Mouse (Mus musculus) Patski (cell line): ENCODE measurements around the gene Capns1. TPM values are rescaled to one million over a fixed set of nuclear protein-coding genes. Genes with fewer than 3 reads are reported as not detected.

Experiments
- ATAC-seq: fragments of 100-300 bp; one replicate; pipeline ENCODE4 v1.8.0; 2021
- CTCF ChIA-PET: fragments of 350-600 bp; sonication (Branson Sonifier 250); formaldehyde crosslinking; loops from one replicate; lab custom pipeline; 2022; ENCODE audit warnings: inconsistent platforms; lab: Charles Lee
- POLR2A ChIA-PET: fragments of 350-600 bp; sonication (Branson Sonifier 250); formaldehyde crosslinking; loops from one replicate; lab custom pipeline; 2022; ENCODE audit warnings: antibody characterized with exemption, inconsistent platforms; lab: Charles Lee
- DNase-seq: peaks from one replicate; pipeline ENCODE4 v3.0.0-alpha.2; 2011; ENCODE audit warnings: low read depth, low spot score
- H3K27me3 ChIP-seq: fragments of 371-371 bp; one replicate; pipeline ENCODE4 v1.5.1; 2021
- CTCF ChIP-seq: fragments of 100-300 bp; IDR thresholded peaks from one replicate; pipeline ENCODE4 v1.5.1; 2021
- in situ Hi-C: fragments of 300-500 bp; cut with MboI; formaldehyde crosslinking; loops from 3 replicates; pipeline ENCODE4 v1.11.1; 2018; ENCODE audit warnings: low pct_unique_long_range_greater_than_20kb, mixed read lengths
- polyA plus RNA-seq: library from polyadenylated mRNA; unstranded; gene quantifications from one replicate; pipeline ENCODE4 v1.2.3, GENCODE M21; 2021

Capns1 gene
- polyA plus RNA-seq, 1 experiment from 2014 or later: 456 TPM

DNA sequence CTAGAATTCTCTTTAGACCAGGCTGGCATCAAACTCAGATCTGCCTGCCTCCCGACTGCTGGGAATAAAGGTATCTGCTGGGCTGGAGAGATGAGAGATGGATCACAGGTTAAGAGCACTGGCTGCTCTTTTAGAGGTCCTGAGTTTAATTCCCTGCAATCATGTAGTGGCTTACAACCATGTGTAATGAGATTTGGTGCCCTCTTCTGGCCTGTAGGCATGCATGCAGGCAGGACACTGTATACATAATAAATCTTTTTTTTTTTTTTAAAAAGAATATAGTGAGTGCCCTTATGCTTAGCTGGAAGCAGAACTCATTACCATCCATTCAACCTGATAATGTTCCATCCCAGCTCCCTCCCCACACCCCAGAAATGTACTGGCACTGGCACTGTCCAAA, 44.6 kb downstream of the Capns1 start:
- CTCF ChIA-PET: no interaction called here
- no peak for ATAC-seq
- POLR2A ChIA-PET: no interaction called here
- H3K27me3 ChIP-seq: no peaks in the 10 kb centered on the region
- TF ChIP-seq CTCF: peak; percentile 16
- DNase-seq: no peak
- in situ Hi-C loops: no loop called here

DNA sequence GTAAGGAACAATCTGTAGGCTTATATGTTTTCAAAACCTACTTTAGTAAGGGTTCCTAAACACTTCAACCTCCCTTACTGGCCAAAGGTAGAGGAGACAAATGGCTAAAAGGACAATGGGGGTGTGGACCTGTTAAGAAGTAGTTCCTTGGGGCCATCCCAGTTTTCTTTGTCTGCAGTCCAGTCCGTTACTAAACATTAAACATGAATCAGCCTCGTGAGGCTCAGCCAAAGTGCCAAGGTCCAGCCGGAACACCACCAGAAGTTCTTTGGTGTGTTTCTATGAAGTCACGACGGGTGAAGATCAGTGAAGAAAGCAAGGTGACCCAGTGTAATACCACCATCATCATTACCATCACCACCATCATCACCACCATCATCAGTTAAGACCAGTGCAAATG, 51.6 kb downstream of the Capns1 start:
- in situ Hi-C loops: no loop called here
- no peak for DNase-seq
- H3K27me3 ChIP-seq: no peaks in the 10 kb centered on the region
- no peak for ATAC-seq
- TF ChIP-seq CTCF: no peak
- ChIA-PET CTCF (no interaction called here), POLR2A (no interaction called here)

DNA sequence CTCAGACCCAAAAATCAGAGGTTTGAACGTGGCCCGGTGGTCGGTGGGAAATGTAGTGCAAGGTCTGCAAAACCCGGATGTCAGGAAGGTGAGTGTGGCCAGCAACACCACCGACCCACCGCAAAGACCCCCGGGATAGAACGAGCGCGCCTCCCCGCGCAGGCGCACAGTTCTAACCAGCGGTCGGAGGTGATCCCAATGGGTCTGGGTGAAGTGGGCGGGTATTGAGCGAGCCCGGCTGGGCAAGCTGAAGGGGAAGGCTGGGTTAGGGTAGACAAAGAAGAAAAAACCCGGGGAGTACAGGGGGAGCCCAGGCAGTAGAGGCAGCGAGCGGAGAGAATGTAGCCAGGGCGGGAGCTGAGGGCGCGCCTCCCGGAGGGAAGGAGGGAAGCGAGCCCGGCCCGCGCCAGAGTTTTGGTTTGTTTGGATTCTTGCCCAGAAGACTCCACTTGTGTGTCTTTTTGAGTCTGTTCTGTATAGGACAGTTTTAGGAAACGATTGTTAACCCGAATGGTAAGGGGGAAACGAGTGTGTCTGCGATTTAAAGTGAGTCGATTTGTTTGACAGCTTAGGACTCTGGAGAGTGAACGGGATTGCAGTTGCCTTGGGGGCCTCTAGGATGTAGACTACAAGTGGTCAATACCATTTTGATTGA, 54.9 kb downstream of the Capns1 start:
- TF ChIP-seq CTCF: no peak
- ATAC-seq (peak; percentile 44), DNase-seq (peak; percentile 28)
- ChIA-PET CTCF (no interaction called here), POLR2A (no interaction called here)
- in situ Hi-C loops: no loop called here
- H3K27me3 ChIP-seq: no peaks in the 10 kb centered on the region

DNA sequence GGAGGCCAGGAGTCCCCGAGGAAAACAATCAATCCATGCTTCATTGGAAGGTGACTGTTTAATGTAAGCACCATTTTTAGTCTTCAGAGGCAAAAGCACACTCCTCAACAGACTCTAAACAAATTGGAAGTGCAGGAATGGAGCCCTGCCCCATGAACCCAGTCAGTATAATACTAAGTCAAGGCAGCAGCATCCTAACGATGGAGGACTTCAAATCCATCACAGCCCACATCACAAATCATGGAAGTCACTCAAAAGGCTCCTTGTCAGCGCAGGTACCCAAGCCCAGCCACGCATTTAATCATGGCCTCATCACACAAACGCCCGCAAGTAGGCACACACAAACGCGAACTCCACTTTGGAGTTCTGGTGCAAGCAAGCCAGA, 55.4 kb downstream of the Capns1 start:
- ATAC-seq: no peak
- CTCF ChIA-PET: no interaction called here
- H3K27me3 ChIP-seq: no peaks in the 10 kb centered on the region
- in situ Hi-C loops: no loop called here
- POLR2A ChIA-PET: no interaction called here
- no peak for DNase-seq
- no peak for TF ChIP-seq CTCF

Other genes starting within 250 kb of the Capns1 start
- 12.1 TPM for gene Zfp74, start 244.7 kb downstream of the Capns1 start, polyA plus RNA-seq
- gene Zfp568, start 214.9 kb downstream of the Capns1 start, polyA plus RNA-seq: 12.0 TPM
- gene Zfp14, start 147.4 kb downstream of the Capns1 start, polyA plus RNA-seq: 3.4 TPM
- 13.7 TPM for gene Zfp82, start 125.9 kb downstream of the Capns1 start, polyA plus RNA-seq
- 1.1 TPM for gene Gm26920, start 108.4 kb downstream of the Capns1 start, polyA plus RNA-seq
- 5.3 TPM for gene Zfp566, start 108.3 kb downstream of the Capns1 start, polyA plus RNA-seq
- gene Zfp260, start 104.0 kb downstream of the Capns1 start, polyA plus RNA-seq: 55.7 TPM
- gene Zfp382, start 76.9 kb downstream of the Capns1 start, polyA plus RNA-seq: 8.7 TPM
- gene Zfp146, start 29.1 kb downstream of the Capns1 start, polyA plus RNA-seq: 56.4 TPM
- gene Cox7a1, start 14.7 kb downstream of the Capns1 start, polyA plus RNA-seq: 0.89 TPM
- 79.3 TPM for gene Polr2i, start 33.1 kb upstream of the Capns1 start, polyA plus RNA-seq
- 87.4 TPM for gene Tbcb, start 33.5 kb upstream of the Capns1 start, polyA plus RNA-seq
- not detected for gene Ovol3, start 36.9 kb upstream of the Capns1 start, polyA plus RNA-seq
- 0.14 TPM for gene Thap8, start 81.3 kb upstream of the Capns1 start, polyA plus RNA-seq
- gene Wdr62, start 81.6 kb upstream of the Capns1 start, polyA plus RNA-seq: 9.7 TPM
- gene Clip3, start 92.9 kb upstream of the Capns1 start, polyA plus RNA-seq: 78.3 TPM
- 35.2 TPM for gene Alkbh6, start 109.9 kb upstream of the Capns1 start, polyA plus RNA-seq
- gene Syne4, start 116.0 kb upstream of the Capns1 start, polyA plus RNA-seq: 2.6 TPM
- gene E130208F15Rik, start 122.9 kb upstream of the Capns1 start, polyA plus RNA-seq: 3.3 TPM
- gene Sdhaf1, start 125.1 kb upstream of the Capns1 start, polyA plus RNA-seq: 6.4 TPM
- 21.9 TPM for gene Lrfn3, start 164.0 kb upstream of the Capns1 start, polyA plus RNA-seq
- gene Tyrobp, start 214.9 kb upstream of the Capns1 start, polyA plus RNA-seq: not detected
- gene Hcst, start 221.0 kb upstream of the Capns1 start, polyA plus RNA-seq: not detected
- 0.86 TPM for gene Nfkbid, start 222.9 kb upstream of the Capns1 start, polyA plus RNA-seq
- gene Aplp1, start 246.7 kb upstream of the Capns1 start, polyA plus RNA-seq: 104 TPM